Mouse (Mus musculus) ES-E14 (cell line): ENCODE results near the gene Nos1. TPM values are rescaled to one million over a fixed set of nuclear protein-coding genes. Genes with fewer than 3 reads are reported as not detected.

Source experiments
- DNase-seq: peaks from one replicate; pipeline ENCODE4 v3.0.0-alpha.2; 2013; ENCODE audit warnings: low read depth, low spot score
- H3K27ac ChIP-seq: 2 replicates; pipeline ENCODE4 v1.5.1; 2012; ENCODE audit warnings: low read depth, mild to moderate bottlenecking, low read length, moderate library complexity, mixed read lengths; ENCODE audit not compliant: poor library complexity, insufficient read depth, severe bottlenecking
- H3K36me3 ChIP-seq: 2 replicates; pipeline ENCODE4 v1.6.1; 2012; ENCODE audit warnings: mild to moderate bottlenecking, low read length, moderate library complexity, mixed read lengths; ENCODE audit not compliant: control insufficient read depth, poor library complexity, insufficient read depth, severe bottlenecking
- H3K4me1 ChIP-seq, 2 experiments: fragments of 150-350 bp in 1 of 2; sonication (generic) in 1 of 2; 2 replicates each; pipeline ENCODE4 v1.6.1; 2012; ENCODE audit warnings: low read length in 2 of 2, mild to moderate bottlenecking in 1 of 2, mixed read lengths in 1 of 2; ENCODE audit not compliant: control insufficient read depth in 2 of 2, insufficient read depth in 2 of 2, poor library complexity in 1 of 2
- H3K4me3 ChIP-seq, 2 experiments: fragments of 150-350 bp in 1 of 2; sonication (generic) in 1 of 2; 2 replicates each; pipeline ENCODE4 v1.5.1; 2012; ENCODE audit warnings: low read length in 2 of 2, low read depth in 1 of 2, mild to moderate bottlenecking in 1 of 2, mixed read lengths in 1 of 2; ENCODE audit not compliant: insufficient read depth in 1 of 2, poor library complexity in 1 of 2, severe bottlenecking in 1 of 2
- H3K9ac ChIP-seq: 2 replicates; pipeline ENCODE4 v1.6.1; 2012; ENCODE audit warnings: low read depth, mild to moderate bottlenecking, low read length, mixed read lengths; ENCODE audit not compliant: poor library complexity, insufficient read depth, severe bottlenecking
- H3K9me3 ChIP-seq: fragments of 150-350 bp; sonication (generic); 2 replicates; pipeline ENCODE4 v1.6.1; 2012; ENCODE audit warnings: low read depth, mild to moderate bottlenecking, low read length; ENCODE audit not compliant: control insufficient read depth, insufficient read depth
- CHD2 ChIP-seq: IDR thresholded peaks from 2 replicates; pipeline ENCODE4 v1.6.1; 2014; ENCODE audit warnings: mild to moderate bottlenecking, low read depth, low read length, inconsistent platforms
- HCFC1 ChIP-seq: IDR thresholded peaks from 2 replicates; pipeline ENCODE4 v1.6.1; 2012; ENCODE audit warnings: low read length, inconsistent platforms, borderline replicate concordance; ENCODE audit not compliant: insufficient read depth
- MAFK ChIP-seq: IDR thresholded peaks from 2 replicates; pipeline ENCODE4 v1.6.1; 2014; ENCODE audit warnings: mild to moderate bottlenecking, low read depth, low read length, inconsistent platforms; ENCODE audit not compliant: insufficient read depth
- ZC3H11A ChIP-seq: IDR thresholded peaks from 2 replicates; pipeline ENCODE4 v1.6.1; 2012; ENCODE audit warnings: low read depth, mild to moderate bottlenecking, inconsistent platforms, low read length, borderline replicate concordance
- ZNF384 ChIP-seq: IDR thresholded peaks from 2 replicates; pipeline ENCODE4 v1.6.1; 2012; ENCODE audit warnings: low read depth, low read length, inconsistent platforms
- in situ Hi-C, 2 experiments: fragments of 600-800 bp; cut with MboI; formaldehyde crosslinking; loops; one replicate each; pipeline ENCODE4 v1.15.1; 2025; ENCODE audit warnings: low sequenced_read_pairs in 2 of 2, inconsistent platforms in 1 of 2; ENCODE audit not compliant: unreplicated experiment in 2 of 2
- total RNA-seq: library from RNA; depleted of rRNA; stranded (reverse); fragments of 300-350 nt; gene quantifications from 2 replicates; pipeline ENCODE4 v1.2.3, GENCODE M21; 2012

The Nos1 gene
- total RNA-seq, 1 experiment = 3.4 TPM

DNA sequence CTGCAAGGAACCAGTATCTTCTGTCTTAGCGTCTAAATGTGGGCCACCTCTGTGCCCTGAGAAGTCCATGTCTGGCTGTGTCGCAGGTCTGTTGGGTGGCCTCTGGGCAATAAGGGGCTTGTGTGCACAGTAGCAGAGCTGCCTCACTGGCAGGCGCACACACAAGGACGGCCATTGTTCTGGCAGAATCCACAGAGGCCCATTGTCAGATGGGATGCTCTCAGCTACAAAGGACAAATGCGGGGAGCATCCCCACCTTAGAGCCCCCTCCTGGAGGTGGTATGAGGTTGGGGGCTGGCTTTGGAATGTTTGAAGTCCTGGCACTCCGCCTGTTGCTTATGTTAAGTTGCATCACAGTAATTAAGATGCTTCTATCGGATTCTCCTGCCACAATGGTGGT, 218.2 kb downstream of the Nos1 start:
- H3K27ac ChIP-seq = no peak overlapping the region
- H3K4me3 ChIP-seq = no peak overlapping the region
- TF ChIP-seq ZC3H11A (no peak), CHD2 (no peak), MAFK (no peak), HCFC1 (no peak)
- no peaks in the 10 kb centered on the region for H3K9me3 ChIP-seq
- H3K4me1 ChIP-seq = no peaks in the 10 kb centered on the region; a peak in 1 of 4 replicates
- no peak for DNase-seq
- peaks cover 68% of the 10 kb centered on the region for H3K36me3 ChIP-seq
- H3K9ac ChIP-seq = no peak overlapping the region
- in situ Hi-C loops = no loop called here

GRCm38 (mm10) chr5:117999584-117999983, 218.8 kb downstream of the Nos1 start:
- no peak for TF ChIP-seq ZC3H11A
- no peak for TF ChIP-seq HCFC1
- TF ChIP-seq ZNF384 = no peak
- TF ChIP-seq CHD2 = no peak
- TF ChIP-seq MAFK = no peak
- Histone ChIP-seq H3K4me3 (no peak overlapping the region), H3K27ac (no peak overlapping the region), H3K4me1 (no peaks in the 10 kb centered on the region; a peak in 1 of 4 replicates), H3K36me3 (peaks cover 63% of the 10 kb centered on the region), H3K9me3 (no peaks in the 10 kb centered on the region), H3K9ac (no peak overlapping the region)
- no peak for DNase-seq
- in situ Hi-C loops = no loop called here

GRCm38 (mm10) chr5:118002059-118002458, 221.2 kb downstream of the Nos1 start:
- Histone ChIP-seq H3K36me3 (peaks cover 46% of the 10 kb centered on the region), H3K4me3 (no peak overlapping the region), H3K27ac (no peak overlapping the region), H3K4me1 (no peaks in the 10 kb centered on the region; a peak in 1 of 4 replicates), H3K9me3 (no peaks in the 10 kb centered on the region), H3K9ac (no peak overlapping the region)
- TF ChIP-seq ZNF384 (no peak), ZC3H11A (no peak; the same call in 1 of the 2 replicates), CHD2 (no peak)
- peak; percentile 52 for DNase-seq
- in situ Hi-C loops = no loop called here

DNA sequence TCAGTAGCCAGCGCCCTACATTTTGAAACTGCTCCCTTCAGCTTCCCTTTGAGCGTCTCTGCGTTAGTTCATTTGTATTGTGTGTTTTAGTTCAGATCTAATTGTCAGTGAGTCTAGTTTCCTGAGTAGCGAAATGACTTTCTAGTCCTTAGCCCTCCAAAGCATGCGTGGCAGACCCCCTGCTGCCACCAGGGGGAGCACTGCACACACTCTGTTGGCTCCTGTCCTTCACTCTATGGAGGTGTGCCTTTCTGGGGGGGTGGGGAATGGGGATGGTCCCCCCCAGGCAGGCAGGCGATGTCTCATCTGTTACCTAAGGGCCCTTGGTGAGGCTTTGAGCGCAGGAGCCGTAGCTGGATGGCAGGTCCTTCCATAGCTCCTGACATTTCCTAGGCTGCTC, 223.8 kb downstream of the Nos1 start:
- TF ChIP-seq HCFC1 = no peak
- no peak for TF ChIP-seq MAFK
- TF ChIP-seq CHD2 = no peak
- TF ChIP-seq ZNF384 = no peak
- no peak for TF ChIP-seq ZC3H11A
- no peaks in the 10 kb centered on the region for H3K9me3 ChIP-seq
- DNase-seq = no peak
- no peak overlapping the region for H3K9ac ChIP-seq
- H3K4me3 ChIP-seq = no peak overlapping the region
- no peak overlapping the region for H3K27ac ChIP-seq
- in situ Hi-C loops = no loop called here
- H3K4me1 ChIP-seq = peaks cover 0 to 4% of the 10 kb centered on the region in 2 experiments; a peak in 2 of 4 replicates
- H3K36me3 ChIP-seq = peaks cover 45% of the 10 kb centered on the region

DNA sequence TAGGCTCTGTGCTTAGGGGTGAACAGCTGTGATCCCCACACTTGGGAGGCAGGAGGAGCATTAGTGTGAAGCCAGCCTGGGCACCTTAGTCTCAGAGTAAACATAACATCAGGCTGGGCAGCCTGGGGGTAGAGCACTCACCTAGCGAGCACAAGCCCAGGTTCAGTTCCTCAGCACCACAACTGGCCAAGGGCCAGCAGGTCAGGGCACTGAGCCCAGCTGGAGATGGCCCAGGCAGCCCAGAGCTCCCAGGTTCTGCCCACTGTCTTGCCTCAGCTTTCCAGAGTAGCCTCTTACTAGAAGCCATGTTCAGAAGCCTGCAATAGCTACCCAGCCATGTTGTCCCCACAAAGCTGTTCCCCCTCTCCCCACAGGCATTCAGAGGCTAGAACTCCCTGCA, 224.9 kb downstream of the Nos1 start:
- Histone ChIP-seq H3K36me3 (peaks cover 41% of the 10 kb centered on the region), H3K9ac (no peak overlapping the region), H3K27ac (no peak overlapping the region), H3K9me3 (no peaks in the 10 kb centered on the region), H3K4me1 (peaks cover 0 to 4% of the 10 kb centered on the region in 2 experiments; a peak in 2 of 4 replicates), H3K4me3 (no peak overlapping the region)
- in situ Hi-C loops = no loop called here
- TF ChIP-seq HCFC1 (no peak), MAFK (no peak), CHD2 (no peak), ZNF384 (no peak), ZC3H11A (no peak)
- no peak for DNase-seq
